Mouse (Mus musculus): ENCODE measurements around the gene Vash2. TPM values are rescaled to one million over a fixed set of nuclear protein-coding genes. Genes with fewer than 3 reads are reported as not detected.
A peak's percentile ranks its signal among the peaks of the same experiment; 100 is the strongest.

Vash2 gene
- polyA plus RNA-seq, 1 experiment from 2014 or later = 41.4 TPM

DNA sequence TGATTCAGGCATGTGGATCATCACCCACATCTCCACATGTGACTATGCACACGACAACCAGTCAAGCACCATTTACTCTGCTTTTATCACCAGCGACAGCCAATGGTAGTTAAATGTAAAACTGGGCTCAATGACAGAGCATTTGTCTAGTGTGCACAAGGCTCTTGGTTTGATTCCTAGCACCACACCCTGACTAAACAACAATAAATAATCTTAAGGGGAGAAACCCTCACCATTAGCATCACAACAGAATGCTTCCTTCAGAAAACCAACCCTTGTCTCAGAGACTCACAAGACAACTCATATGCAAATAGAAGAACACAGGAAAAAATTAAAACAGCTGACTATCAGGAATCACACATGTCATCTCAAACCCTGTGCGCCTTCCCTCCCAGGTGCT lies 35.2 kb upstream of the Vash2 start:
- no peaks in the 10 kb centered on the region for H3K27me3 ChIP-seq (ENCODE audit: control insufficient read depth, insufficient read depth, low read length)
- no peak overlapping the region for H3K4me3 ChIP-seq (ENCODE audit: low read length)
- ATAC-seq (ENCODE audit: low FRiP score, low TSS enrichment) = no peak
- peaks cover 10% of the 10 kb centered on the region; the same call in 1 of the 2 replicates for H3K36me3 ChIP-seq (ENCODE audit: control insufficient read depth, insufficient read depth, low read length)
- no peaks in the 10 kb centered on the region for H3K9me3 ChIP-seq (ENCODE audit: control insufficient read depth, low read length)
- no peak overlapping the region for H3K9ac ChIP-seq (ENCODE audit: low read depth, low read length)
- H3K4me2 ChIP-seq (replicated peaks; ENCODE audit: low read depth, low read length) = no peak overlapping the region
- WGBS = 92% methylated on average over 3 of the region's 3 CpGs
- no peak overlapping the region for H3K27ac ChIP-seq (ENCODE audit: low read depth, low read length)
- no peaks in the 10 kb centered on the region for H3K4me1 ChIP-seq (ENCODE audit: control insufficient read depth, insufficient read depth, low read length)

DNA sequence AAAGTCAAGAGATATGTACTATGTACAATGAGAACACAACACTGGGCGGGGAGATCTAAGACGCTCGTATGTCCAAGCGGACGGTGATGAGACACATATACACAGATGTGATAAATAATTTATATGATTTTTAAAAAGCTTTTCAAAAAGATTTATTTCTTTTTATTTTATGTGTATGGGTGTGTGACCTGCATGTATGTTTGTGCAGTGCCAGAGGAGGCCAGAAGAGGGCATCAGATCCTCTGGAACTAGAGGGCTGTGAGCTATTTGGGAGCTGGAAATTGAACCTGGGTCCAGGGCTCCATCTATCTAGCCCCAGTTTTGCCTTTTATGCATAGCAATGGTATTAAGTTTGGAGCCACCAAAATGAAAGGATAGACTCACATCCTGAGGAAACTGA lies 29.6 kb upstream of the Vash2 start:
- Histone ChIP-seq H3K9me3 (ENCODE audit: control insufficient read depth, low read length) (no peaks in the 10 kb centered on the region), H3K36me3 (ENCODE audit: control insufficient read depth, insufficient read depth, low read length) (peaks cover 18% of the 10 kb centered on the region; the same call in 1 of the 2 replicates), H3K27ac (ENCODE audit: low read depth, low read length) (no peak overlapping the region), H3K4me2 (replicated peaks; ENCODE audit: low read depth, low read length) (no peak overlapping the region), H3K4me3 (ENCODE audit: low read length) (no peak overlapping the region), H3K4me1 (ENCODE audit: control insufficient read depth, insufficient read depth, low read length) (no peaks in the 10 kb centered on the region), H3K27me3 (ENCODE audit: control insufficient read depth, insufficient read depth, low read length) (no peaks in the 10 kb centered on the region), H3K9ac (ENCODE audit: low read depth, low read length) (no peak overlapping the region)
- ATAC-seq (ENCODE audit: low FRiP score, low TSS enrichment) = no peak
- whole genome bisulfite sequencing = 99% methylated on average over 5 of the region's 5 CpGs

- no peaks in the 10 kb centered on the region for H3K9me3 ChIP-seq (ENCODE audit: control insufficient read depth, low read length)
- ATAC-seq (ENCODE audit: low FRiP score, low TSS enrichment) = no peak
- WGBS = 62% methylated on average over 6 of the region's 6 CpGs
- peaks cover 3% of the 10 kb centered on the region; the same call in 1 of the 2 replicates for H3K36me3 ChIP-seq (ENCODE audit: control insufficient read depth, insufficient read depth, low read length)
- H3K27ac ChIP-seq (ENCODE audit: low read depth, low read length) = no peak overlapping the region
- H3K4me3 ChIP-seq (ENCODE audit: low read length) = no peak overlapping the region
- H3K4me2 ChIP-seq (replicated peaks; ENCODE audit: low read depth, low read length) = no peak overlapping the region
- H3K9ac ChIP-seq (ENCODE audit: low read depth, low read length) = no peak overlapping the region
- H3K4me1 ChIP-seq (ENCODE audit: control insufficient read depth, insufficient read depth, low read length) = no peaks in the 10 kb centered on the region
- no peaks in the 10 kb centered on the region for H3K27me3 ChIP-seq (ENCODE audit: control insufficient read depth, insufficient read depth, low read length)
These were observed 23.1 kb upstream of the Vash2 start for GRCm38 (mm10) chr1:191002201-191002600.

DNA sequence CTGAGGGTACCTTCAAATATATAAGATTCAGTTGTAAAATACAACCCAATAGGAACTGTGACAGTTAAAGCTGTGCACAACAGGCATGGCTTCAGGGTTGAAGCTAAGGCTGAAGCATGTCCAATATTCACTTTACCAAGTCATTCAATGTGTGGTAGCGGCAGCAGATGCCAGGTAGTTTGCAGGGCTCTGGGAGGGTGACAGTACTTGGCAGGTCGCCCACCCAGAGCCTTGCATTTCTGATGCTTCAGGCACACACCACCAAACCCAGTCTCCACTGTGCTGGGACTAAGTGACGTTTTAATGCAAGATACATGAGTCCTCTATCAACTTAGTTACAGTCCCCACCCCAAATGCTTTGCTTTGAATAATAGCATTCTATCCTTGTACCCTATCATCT lies 21.6 kb upstream of the Vash2 start:
- WGBS = 88% methylated on average over 3 of the region's 3 CpGs
- no peaks in the 10 kb centered on the region; the same call in 1 of the 2 replicates for H3K27me3 ChIP-seq (ENCODE audit: control insufficient read depth, insufficient read depth, low read length)
- H3K9ac ChIP-seq (ENCODE audit: low read depth, low read length) = no peak overlapping the region
- H3K4me3 ChIP-seq (ENCODE audit: low read length) = no peak overlapping the region
- no peak for ATAC-seq (ENCODE audit: low FRiP score, low TSS enrichment)
- H3K36me3 ChIP-seq (ENCODE audit: control insufficient read depth, insufficient read depth, low read length) = no peaks in the 10 kb centered on the region; the same call in 1 of the 2 replicates
- H3K4me2 ChIP-seq (replicated peaks; ENCODE audit: low read depth, low read length) = no peak overlapping the region
- H3K4me1 ChIP-seq (ENCODE audit: control insufficient read depth, insufficient read depth, low read length) = no peaks in the 10 kb centered on the region
- no peak overlapping the region for H3K27ac ChIP-seq (ENCODE audit: low read depth, low read length)
- H3K9me3 ChIP-seq (ENCODE audit: control insufficient read depth, low read length) = no peaks in the 10 kb centered on the region

GRCm38 (mm10) chr1:190998027-190998426 lies 18.9 kb upstream of the Vash2 start:
- Histone ChIP-seq H3K9ac (ENCODE audit: low read depth, low read length) (no peak overlapping the region), H3K4me3 (ENCODE audit: low read length) (no peak overlapping the region), H3K9me3 (ENCODE audit: control insufficient read depth, low read length) (no peaks in the 10 kb centered on the region), H3K4me1 (ENCODE audit: control insufficient read depth, insufficient read depth, low read length) (no peaks in the 10 kb centered on the region), H3K36me3 (ENCODE audit: control insufficient read depth, insufficient read depth, low read length) (no peaks in the 10 kb centered on the region), H3K27ac (ENCODE audit: low read depth, low read length) (no peak overlapping the region), H3K27me3 (ENCODE audit: control insufficient read depth, insufficient read depth, low read length) (no peaks in the 10 kb centered on the region; the same call in 1 of the 2 replicates), H3K4me2 (replicated peaks; ENCODE audit: low read depth, low read length) (no peak overlapping the region)
- WGBS = 86% methylated on average over 1 of the region's 1 CpGs
- ATAC-seq (ENCODE audit: low FRiP score, low TSS enrichment) = no peak

DNA sequence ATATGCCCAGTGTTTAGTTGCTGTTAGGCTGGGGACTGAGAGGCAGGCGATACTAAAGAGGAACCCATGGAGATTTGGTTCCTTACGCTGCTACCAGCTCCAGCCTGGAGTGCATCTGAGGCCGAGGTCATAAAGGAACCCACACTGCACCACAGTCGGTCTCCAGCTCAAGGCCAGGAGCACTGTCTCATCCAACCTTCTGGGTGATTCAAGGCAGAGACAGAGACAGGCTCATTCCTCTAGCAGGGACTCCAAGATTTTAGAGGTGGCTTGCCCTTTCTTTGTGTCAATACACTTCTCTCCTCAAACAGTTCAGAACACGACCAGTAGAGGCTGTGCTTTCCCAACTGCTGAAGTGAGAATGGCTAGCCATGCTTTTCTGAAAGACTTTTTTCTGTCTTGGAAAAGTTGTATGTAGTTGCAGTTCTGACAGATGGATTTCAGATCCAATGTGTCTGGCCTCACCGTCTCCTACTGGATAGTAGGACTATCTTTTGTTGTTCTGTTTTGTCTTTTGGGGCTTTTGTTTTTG lies 17.3 kb upstream of the Vash2 start:
- no peaks in the 10 kb centered on the region for H3K4me1 ChIP-seq (ENCODE audit: control insufficient read depth, insufficient read depth, low read length)
- H3K27ac ChIP-seq (ENCODE audit: low read depth, low read length) = no peak overlapping the region
- no peaks in the 10 kb centered on the region for H3K9me3 ChIP-seq (ENCODE audit: control insufficient read depth, low read length)
- ATAC-seq (ENCODE audit: low FRiP score, low TSS enrichment) = no peak
- H3K27me3 ChIP-seq (ENCODE audit: control insufficient read depth, insufficient read depth, low read length) = no peaks in the 10 kb centered on the region; the same call in 1 of the 2 replicates
- H3K4me3 ChIP-seq (ENCODE audit: low read length) = no peak overlapping the region
- H3K9ac ChIP-seq (ENCODE audit: low read depth, low read length) = no peak overlapping the region
- no peaks in the 10 kb centered on the region for H3K36me3 ChIP-seq (ENCODE audit: control insufficient read depth, insufficient read depth, low read length)
- WGBS = 62% methylated on average over 6 of the region's 6 CpGs
- H3K4me2 ChIP-seq (replicated peaks; ENCODE audit: low read depth, low read length) = no peak overlapping the region

- Histone ChIP-seq H3K9me3 (ENCODE audit: control insufficient read depth, low read length) (no peaks in the 10 kb centered on the region), H3K4me2 (replicated peaks; ENCODE audit: low read depth, low read length) (no peak overlapping the region), H3K4me1 (ENCODE audit: control insufficient read depth, insufficient read depth, low read length) (no peaks in the 10 kb centered on the region), H3K36me3 (ENCODE audit: control insufficient read depth, insufficient read depth, low read length) (no peaks in the 10 kb centered on the region), H3K9ac (ENCODE audit: low read depth, low read length) (no peak overlapping the region), H3K27me3 (ENCODE audit: control insufficient read depth, insufficient read depth, low read length) (no peaks in the 10 kb centered on the region; the same call in 1 of the 2 replicates), H3K4me3 (ENCODE audit: low read length) (no peak overlapping the region), H3K27ac (ENCODE audit: low read depth, low read length) (no peak overlapping the region)
- peak; percentile 80 for ATAC-seq (ENCODE audit: low FRiP score, low TSS enrichment)
- 35% methylated on average over 7 of the region's 7 CpGs for WGBS
These were observed 16.5 kb upstream of the Vash2 start for GRCm38 (mm10) chr1:190995548-190995947.

- Histone ChIP-seq H3K27me3 (ENCODE audit: control insufficient read depth, insufficient read depth, low read length) (no peaks in the 10 kb centered on the region), H3K4me3 (ENCODE audit: low read length) (no peak overlapping the region), H3K9me3 (ENCODE audit: control insufficient read depth, low read length) (no peaks in the 10 kb centered on the region), H3K4me1 (ENCODE audit: control insufficient read depth, insufficient read depth, low read length) (no peaks in the 10 kb centered on the region), H3K27ac (ENCODE audit: low read depth, low read length) (no peak overlapping the region), H3K36me3 (ENCODE audit: control insufficient read depth, insufficient read depth, low read length) (no peaks in the 10 kb centered on the region), H3K9ac (ENCODE audit: low read depth, low read length) (no peak overlapping the region), H3K4me2 (replicated peaks; ENCODE audit: low read depth, low read length) (no peak overlapping the region)
- no peak for ATAC-seq (ENCODE audit: low FRiP score, low TSS enrichment)
- 77% methylated on average over 9 of the region's 9 CpGs for WGBS
These were observed 10.5 kb upstream of the Vash2 start for GRCm38 (mm10) chr1:190989437-190990082.

DNA sequence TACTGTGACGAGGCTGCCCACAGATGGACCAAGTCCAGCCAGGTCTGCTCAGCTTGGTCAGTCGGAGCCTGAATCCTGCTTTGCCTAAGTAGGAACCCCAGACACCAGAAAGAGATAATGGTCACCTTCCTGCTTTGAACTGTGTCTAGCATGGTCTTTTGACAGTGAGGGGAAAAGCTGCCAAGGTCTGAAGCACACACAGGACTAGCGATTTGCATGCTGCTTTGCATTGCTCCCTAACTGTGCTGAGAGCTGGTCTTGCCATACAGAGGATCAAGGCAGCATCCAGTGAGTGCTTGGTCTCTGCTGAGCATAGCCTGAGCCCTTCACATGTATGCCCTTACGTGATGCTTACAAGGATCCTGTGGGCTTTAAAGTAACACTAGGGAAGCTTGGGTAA lies 2.3 kb upstream of the Vash2 start:
- no peak overlapping the region for H3K27ac ChIP-seq (ENCODE audit: low read depth, low read length)
- H3K4me2 ChIP-seq (replicated peaks; ENCODE audit: low read depth, low read length) = no peak overlapping the region
- no peak overlapping the region for H3K9ac ChIP-seq (ENCODE audit: low read depth, low read length)
- no peaks in the 10 kb centered on the region for H3K27me3 ChIP-seq (ENCODE audit: control insufficient read depth, insufficient read depth, low read length)
- H3K4me3 ChIP-seq (ENCODE audit: low read length) = no peak overlapping the region
- peaks cover 10% of the 10 kb centered on the region for H3K4me1 ChIP-seq (ENCODE audit: control insufficient read depth, insufficient read depth, low read length)
- H3K36me3 ChIP-seq (ENCODE audit: control insufficient read depth, insufficient read depth, low read length) = no peaks in the 10 kb centered on the region
- H3K9me3 ChIP-seq (ENCODE audit: control insufficient read depth, low read length) = no peaks in the 10 kb centered on the region
- 77% methylated on average over 4 of the region's 4 CpGs for WGBS
- ATAC-seq (ENCODE audit: low FRiP score, low TSS enrichment) = no peak

All from kidney, embryonic 14.5 days (tissue).